Mouse (Mus musculus): ENCODE data around the gene St6gal2. TPM values are rescaled to one million over a fixed set of nuclear protein-coding genes. Genes with fewer than 3 reads are reported as not detected.
A peak's percentile ranks its signal among the peaks of the same experiment; 100 is the strongest.

St6gal2 gene
- polyA plus RNA-seq (2014; fragmentation: Nextera tagmentation; extraction: Ambion mirVana) = 13.4 and 14.8 TPM in 2 replicates

DNA sequence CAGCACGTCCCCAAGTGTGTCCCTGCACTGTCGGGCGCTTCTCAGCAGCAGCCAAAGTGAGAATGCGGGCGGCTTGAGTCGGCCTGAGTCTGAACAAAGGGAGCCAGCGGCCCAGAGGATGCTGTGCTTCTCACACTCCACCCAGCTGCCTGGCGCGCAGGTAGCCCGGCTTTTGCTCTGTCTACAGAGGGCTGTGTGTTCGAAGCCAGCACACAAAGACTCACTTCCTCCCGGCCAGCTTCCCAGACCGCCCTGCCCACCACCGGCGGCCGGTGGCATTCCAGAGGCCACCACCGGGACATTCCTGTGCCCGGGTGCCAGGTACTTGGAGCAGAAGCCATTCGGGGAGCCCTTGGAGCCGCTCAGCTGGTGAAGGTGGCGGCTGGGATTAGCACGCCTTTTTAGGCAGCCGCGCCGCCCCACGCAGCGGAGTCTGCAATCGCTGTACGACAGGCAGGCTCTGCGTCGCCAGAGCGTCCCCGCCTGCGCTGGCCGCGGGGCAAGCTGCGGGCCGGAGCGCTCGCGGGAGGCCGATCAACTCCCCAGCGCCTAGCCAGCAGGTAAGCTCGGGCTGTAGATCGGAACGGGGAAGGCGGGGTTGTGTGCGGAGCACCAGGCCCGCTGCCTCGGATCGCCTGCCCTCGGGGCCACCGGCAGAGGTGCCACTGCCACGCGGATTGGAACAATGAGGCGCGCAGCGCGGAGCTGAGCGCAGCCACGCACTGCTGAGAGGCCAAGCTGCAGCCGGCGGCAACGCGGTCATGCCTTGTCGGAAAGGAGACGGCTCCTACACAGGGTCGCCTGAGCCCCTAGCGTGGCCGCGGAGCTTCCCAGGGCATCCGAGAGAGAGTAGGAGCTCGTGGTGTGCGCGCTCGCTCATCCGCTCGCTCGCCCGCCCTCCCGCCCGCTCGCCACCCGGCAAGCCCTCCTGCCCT is at the start of gene St6gal2:
Gene St6gal2 (plus strand): TSS at position 133 of the 935 bp plus-strand sequence.
- peak within 1 kb of the TSS; percentile 95 for H3K9ac ChIP-seq (ENCODE audit: low read length)
- peak within 1 kb of the TSS; percentile 84 for H3K4me2 ChIP-seq (ENCODE audit: low read depth, low read length, severe bottlenecking)
- WGBS = under 1% methylated on average over 81 of the region's 84 CpGs
- no peaks in the 10 kb centered on the region for H3K9me3 ChIP-seq (ENCODE audit: control insufficient read depth, low read length)
- no peaks in the 10 kb centered on the region for H3K36me3 ChIP-seq (ENCODE audit: control insufficient read depth, insufficient read depth, low read length)
- DNase-seq (ENCODE audit: low spot score) (peak; percentile 88), ATAC-seq (replicated peaks; ENCODE audit: low FRiP score) (peak; percentile 91)
- peak within 1 kb of the TSS; percentile 58 for H3K27ac ChIP-seq (ENCODE audit: low read depth, low read length)
- peak within 1 kb of the TSS; percentile 60 for H3K4me3 ChIP-seq (ENCODE audit: low read depth, low read length)
- H3K27me3 ChIP-seq (ENCODE audit: control insufficient read depth, insufficient read depth, low read length) = no peaks in the 10 kb centered on the region
- 0 out of 2 replicates have a peak, but pooled peaks cover 3% of the 10 kb centered on the region for H3K4me1 ChIP-seq (replicated peaks; ENCODE audit: control insufficient read depth, insufficient read depth, low read length)

DNA sequence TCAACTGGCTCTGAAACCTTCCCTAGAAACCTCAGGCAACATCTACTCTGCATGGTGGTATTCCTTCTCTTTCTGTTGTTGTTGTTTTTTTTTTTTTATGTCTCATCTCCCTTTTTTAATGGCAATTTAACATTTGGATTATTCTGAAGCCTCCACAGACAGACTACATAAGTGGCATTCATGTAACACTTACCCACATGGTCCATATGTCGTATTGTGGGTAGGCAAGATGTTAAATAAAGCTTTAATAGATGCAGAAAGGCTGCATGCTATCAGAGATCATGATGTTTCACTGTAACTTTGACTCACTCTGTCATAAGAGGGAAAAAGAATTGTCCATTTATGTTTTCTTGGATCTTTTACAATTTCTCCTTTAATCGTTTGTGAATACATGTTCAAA is 39.1 kb upstream of the St6gal2 start:
- Histone ChIP-seq H3K9ac (ENCODE audit: low read length) (no peak overlapping the region), H3K9me3 (ENCODE audit: control insufficient read depth, low read length) (no peaks in the 10 kb centered on the region), H3K27ac (ENCODE audit: low read depth, low read length) (no peak overlapping the region), H3K4me2 (ENCODE audit: low read depth, low read length, severe bottlenecking) (no peak overlapping the region), H3K36me3 (ENCODE audit: control insufficient read depth, insufficient read depth, low read length) (no peaks in the 10 kb centered on the region), H3K27me3 (ENCODE audit: control insufficient read depth, insufficient read depth, low read length) (no peaks in the 10 kb centered on the region), H3K4me1 (replicated peaks; ENCODE audit: control insufficient read depth, insufficient read depth, low read length) (no peaks in the 10 kb centered on the region), H3K4me3 (ENCODE audit: low read depth, low read length) (no peak overlapping the region)
- no peak for ATAC-seq (replicated peaks; ENCODE audit: low FRiP score)
- DNase-seq (ENCODE audit: low spot score) = no peak
- WGBS = 82% methylated on average over 2 of the region's 2 CpGs

DNA sequence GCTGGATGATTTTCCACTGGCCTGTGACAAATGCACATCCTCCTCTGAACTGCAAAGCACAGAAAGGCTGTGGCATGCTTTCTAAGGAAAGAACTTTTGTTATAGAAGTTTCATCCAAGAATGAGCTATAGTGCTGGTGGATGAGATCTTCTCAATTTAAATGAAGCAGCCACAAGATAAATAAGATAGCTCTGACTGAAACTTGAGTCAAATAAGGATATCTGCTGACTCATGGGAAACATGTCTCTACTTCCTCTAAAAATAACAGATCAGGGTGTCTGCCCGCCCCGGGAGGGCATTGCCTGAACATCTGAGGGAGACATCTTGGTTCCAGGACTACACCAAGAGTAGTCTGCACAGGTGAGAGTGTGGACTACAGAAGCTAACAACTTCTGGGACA is 28.7 kb upstream of the St6gal2 start:
- ATAC-seq (replicated peaks; ENCODE audit: low FRiP score) (no peak), DNase-seq (ENCODE audit: low spot score) (no peak)
- Histone ChIP-seq H3K4me3 (ENCODE audit: low read depth, low read length) (no peak overlapping the region), H3K27ac (ENCODE audit: low read depth, low read length) (no peak overlapping the region), H3K36me3 (ENCODE audit: control insufficient read depth, insufficient read depth, low read length) (no peaks in the 10 kb centered on the region), H3K4me1 (replicated peaks; ENCODE audit: control insufficient read depth, insufficient read depth, low read length) (no peaks in the 10 kb centered on the region), H3K9me3 (ENCODE audit: control insufficient read depth, low read length) (no peaks in the 10 kb centered on the region), H3K27me3 (ENCODE audit: control insufficient read depth, insufficient read depth, low read length) (no peaks in the 10 kb centered on the region), H3K9ac (ENCODE audit: low read length) (no peak overlapping the region), H3K4me2 (ENCODE audit: low read depth, low read length, severe bottlenecking) (no peak overlapping the region)
- 88% methylated on average over 2 of the region's 2 CpGs for WGBS

DNA sequence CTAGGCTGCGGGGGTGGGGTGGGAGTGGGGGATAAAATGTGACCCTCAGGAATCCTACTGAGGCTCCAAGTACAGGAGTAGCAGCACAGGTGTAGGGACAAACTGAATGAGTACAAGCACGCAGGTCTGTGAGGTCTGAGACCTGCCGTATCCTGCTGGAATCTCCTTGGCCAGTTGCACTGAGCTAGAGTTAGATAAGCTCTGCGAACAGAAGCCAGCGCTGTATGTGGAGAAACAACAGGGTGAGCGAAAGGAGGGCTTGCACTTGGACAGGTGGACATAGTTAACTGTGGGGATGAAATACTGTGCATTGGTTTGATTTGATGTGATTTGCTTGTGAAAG is 974 bp downstream of the St6gal2 start:
- Histone ChIP-seq H3K36me3 (ENCODE audit: control insufficient read depth, insufficient read depth, low read length) (no peaks in the 10 kb centered on the region), H3K4me3 (ENCODE audit: low read depth, low read length) (peak overlapping the region; percentile 60), H3K4me1 (replicated peaks; ENCODE audit: control insufficient read depth, insufficient read depth, low read length) (0 out of 2 replicates have a peak, but pooled peaks cover 3% of the 10 kb centered on the region), H3K27me3 (ENCODE audit: control insufficient read depth, insufficient read depth, low read length) (no peaks in the 10 kb centered on the region), H3K4me2 (ENCODE audit: low read depth, low read length, severe bottlenecking) (peak overlapping the region; percentile 84), H3K27ac (ENCODE audit: low read depth, low read length) (peak overlapping the region; percentile 58), H3K9ac (ENCODE audit: low read length) (peak overlapping the region; percentile 95), H3K9me3 (ENCODE audit: control insufficient read depth, low read length) (no peaks in the 10 kb centered on the region)
- peak; percentile 74 for ATAC-seq (replicated peaks; ENCODE audit: low FRiP score)
- WGBS = under 1% methylated on average over 6 of the region's 6 CpGs
- no peak for DNase-seq (ENCODE audit: low spot score)

DNA sequence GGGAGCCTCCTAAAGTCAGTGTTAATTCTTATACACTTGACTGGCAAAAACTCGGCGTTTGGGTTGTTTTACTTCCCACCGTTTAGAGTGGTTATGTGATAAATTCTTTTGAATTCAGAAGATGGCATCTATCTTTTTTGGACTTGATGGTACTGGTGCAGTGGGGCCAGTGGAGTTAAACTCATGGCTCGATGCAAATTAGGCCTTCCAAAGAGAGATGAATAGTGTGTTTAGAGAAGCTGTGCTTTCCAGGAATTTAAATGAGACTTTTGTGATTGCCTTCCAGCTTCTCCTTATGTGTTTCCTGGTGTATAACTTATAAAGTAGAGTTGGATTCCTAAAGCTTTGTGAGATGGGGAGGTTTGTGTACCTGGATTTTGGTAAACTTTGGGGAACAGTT is 1.5 kb downstream of the St6gal2 start:
- H3K27me3 ChIP-seq (ENCODE audit: control insufficient read depth, insufficient read depth, low read length) = no peaks in the 10 kb centered on the region
- DNase-seq (ENCODE audit: low spot score) = no peak
- H3K9ac ChIP-seq (ENCODE audit: low read length) = peak overlapping the region; percentile 21; the same call in 1 of the 2 replicates
- no peaks in the 10 kb centered on the region for H3K36me3 ChIP-seq (ENCODE audit: control insufficient read depth, insufficient read depth, low read length)
- H3K4me3 ChIP-seq (ENCODE audit: low read depth, low read length) = peak overlapping the region; percentile 60
- H3K27ac ChIP-seq (ENCODE audit: low read depth, low read length) = no peak overlapping the region
- H3K9me3 ChIP-seq (ENCODE audit: control insufficient read depth, low read length) = no peaks in the 10 kb centered on the region
- H3K4me1 ChIP-seq (replicated peaks; ENCODE audit: control insufficient read depth, insufficient read depth, low read length) = 0 out of 2 replicates have a peak, but pooled peaks cover 3% of the 10 kb centered on the region
- H3K4me2 ChIP-seq (ENCODE audit: low read depth, low read length, severe bottlenecking) = peak overlapping the region; percentile 84
- no peak for ATAC-seq (replicated peaks; ENCODE audit: low FRiP score)
- 19% methylated on average over 4 of the region's 4 CpGs for WGBS

DNA sequence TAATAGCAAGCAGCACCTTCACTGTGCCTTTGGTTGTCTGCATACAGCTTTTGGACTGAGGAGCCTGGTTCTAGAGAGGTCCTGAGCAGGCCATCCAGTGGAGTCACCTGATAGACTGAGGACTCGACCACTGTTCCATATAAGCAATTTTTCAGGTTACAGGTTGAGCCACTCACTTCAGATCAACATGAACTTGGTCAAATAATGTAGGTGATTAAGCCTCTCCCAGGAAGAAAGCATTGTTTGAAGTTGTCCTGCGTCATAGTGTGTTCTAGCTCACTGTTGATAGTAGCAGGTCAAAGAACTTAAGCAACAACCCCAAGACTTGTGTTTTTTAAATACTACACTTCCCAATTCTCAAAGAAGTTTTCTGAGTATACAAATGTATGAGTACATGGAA is 5.8 kb downstream of the St6gal2 start:
- no peaks in the 10 kb centered on the region for H3K9me3 ChIP-seq (ENCODE audit: control insufficient read depth, low read length)
- no peak overlapping the region for H3K4me3 ChIP-seq (ENCODE audit: low read depth, low read length)
- no peaks in the 10 kb centered on the region for H3K27me3 ChIP-seq (ENCODE audit: control insufficient read depth, insufficient read depth, low read length)
- ATAC-seq (replicated peaks; ENCODE audit: low FRiP score) (no peak), DNase-seq (ENCODE audit: low spot score) (no peak)
- no peak overlapping the region for H3K4me2 ChIP-seq (ENCODE audit: low read depth, low read length, severe bottlenecking)
- no peak overlapping the region for H3K9ac ChIP-seq (ENCODE audit: low read length)
- H3K27ac ChIP-seq (ENCODE audit: low read depth, low read length) = no peak overlapping the region
- H3K4me1 ChIP-seq (replicated peaks; ENCODE audit: control insufficient read depth, insufficient read depth, low read length) = no peaks in the 10 kb centered on the region
- H3K36me3 ChIP-seq (ENCODE audit: control insufficient read depth, insufficient read depth, low read length) = no peaks in the 10 kb centered on the region
- 82% methylated on average over 2 of the region's 2 CpGs for WGBS

DNA sequence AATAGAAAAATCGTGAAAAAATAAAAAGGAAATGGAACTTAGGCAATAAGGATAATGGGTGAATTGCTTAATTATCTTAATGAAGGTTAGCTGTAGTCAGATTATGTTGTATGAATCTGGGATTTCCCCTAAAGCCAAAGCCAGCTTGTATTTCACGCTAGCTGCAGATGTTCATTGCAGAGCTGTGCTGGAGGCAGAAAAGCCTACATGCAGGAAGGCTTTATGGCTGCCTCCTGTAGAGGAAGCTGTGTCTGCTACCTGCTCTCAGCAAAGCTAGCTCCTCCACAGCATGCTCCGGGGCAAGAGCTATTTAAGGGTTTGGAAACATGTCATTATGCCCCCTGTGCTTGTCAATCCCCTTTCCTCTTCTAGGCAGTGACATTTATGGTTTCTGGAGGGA is 9.3 kb downstream of the St6gal2 start:
- no peak for ATAC-seq (replicated peaks; ENCODE audit: low FRiP score)
- DNase-seq (ENCODE audit: low spot score) = no peak
- whole genome bisulfite sequencing = 70% methylated on average over 3 of the region's 3 CpGs
- Histone ChIP-seq H3K36me3 (ENCODE audit: control insufficient read depth, insufficient read depth, low read length) (no peaks in the 10 kb centered on the region), H3K27ac (ENCODE audit: low read depth, low read length) (no peak overlapping the region), H3K4me2 (ENCODE audit: low read depth, low read length, severe bottlenecking) (no peak overlapping the region), H3K9me3 (ENCODE audit: control insufficient read depth, low read length) (no peaks in the 10 kb centered on the region), H3K27me3 (ENCODE audit: control insufficient read depth, insufficient read depth, low read length) (no peaks in the 10 kb centered on the region), H3K4me3 (ENCODE audit: low read depth, low read length) (no peak overlapping the region), H3K4me1 (replicated peaks; ENCODE audit: control insufficient read depth, insufficient read depth, low read length) (no peaks in the 10 kb centered on the region), H3K9ac (ENCODE audit: low read length) (no peak overlapping the region)

DNA sequence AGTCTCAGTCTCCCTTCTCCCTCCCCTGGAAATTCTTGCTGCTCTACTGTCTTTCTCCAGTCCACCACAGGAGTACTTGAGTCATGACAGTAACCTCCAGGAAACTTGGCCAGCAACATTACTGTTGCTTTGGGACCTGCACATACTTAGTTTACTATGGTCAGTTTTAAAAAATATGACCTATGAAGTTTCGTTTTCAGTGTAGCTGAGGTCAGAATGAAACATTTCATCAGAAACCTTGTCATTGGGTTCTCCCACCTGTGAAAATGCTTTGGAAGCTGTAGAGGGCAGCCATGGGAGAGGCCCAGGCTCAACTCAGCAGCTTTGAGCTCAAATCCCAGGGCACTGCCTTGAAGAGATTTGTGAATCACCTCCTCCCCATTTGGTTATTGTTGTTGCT is 15.0 kb downstream of the St6gal2 start:
- no peak for ATAC-seq (replicated peaks; ENCODE audit: low FRiP score)
- H3K27me3 ChIP-seq (ENCODE audit: control insufficient read depth, insufficient read depth, low read length) = no peaks in the 10 kb centered on the region
- 92% methylated on average over 1 of the region's 1 CpGs for WGBS

DNA sequence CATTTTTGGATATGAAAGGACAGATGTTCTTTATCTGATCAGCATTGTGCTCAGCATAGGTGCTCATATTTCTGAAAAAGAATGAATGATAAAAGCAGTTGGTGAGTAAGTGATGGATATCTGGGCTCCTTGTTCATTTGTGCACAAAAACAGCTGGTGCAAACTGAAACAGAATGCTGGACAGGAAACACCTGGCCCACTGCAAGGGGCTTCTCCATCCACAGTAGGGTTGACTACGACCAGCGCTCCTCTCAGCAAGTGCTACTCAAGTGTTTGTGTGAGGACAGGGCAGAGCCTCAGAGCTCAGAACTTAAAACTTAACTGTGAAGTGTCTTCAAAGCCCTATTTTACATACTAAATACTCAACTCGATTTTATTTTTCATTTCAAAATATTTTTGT is 22.4 kb downstream of the St6gal2 start:
- Histone ChIP-seq H3K4me3 (ENCODE audit: low read depth, low read length) (no peak overlapping the region), H3K4me1 (replicated peaks; ENCODE audit: control insufficient read depth, insufficient read depth, low read length) (no peaks in the 10 kb centered on the region), H3K9me3 (ENCODE audit: control insufficient read depth, low read length) (no peaks in the 10 kb centered on the region), H3K36me3 (ENCODE audit: control insufficient read depth, insufficient read depth, low read length) (no peaks in the 10 kb centered on the region), H3K9ac (ENCODE audit: low read length) (no peak overlapping the region), H3K27me3 (ENCODE audit: control insufficient read depth, insufficient read depth, low read length) (no peaks in the 10 kb centered on the region), H3K4me2 (ENCODE audit: low read depth, low read length, severe bottlenecking) (no peak overlapping the region), H3K27ac (ENCODE audit: low read depth, low read length) (no peak overlapping the region)
- no peak for ATAC-seq (replicated peaks; ENCODE audit: low FRiP score)
- WGBS = 87% methylated on average over 3 of the region's 3 CpGs
- DNase-seq (ENCODE audit: low spot score) = no peak

More for the DNA sequence above, 15.0 kb downstream of the St6gal2 start:
- H3K9ac ChIP-seq (ENCODE audit: low read length) = no peak overlapping the region
- no peaks in the 10 kb centered on the region for H3K9me3 ChIP-seq (ENCODE audit: control insufficient read depth, low read length)
- no peak overlapping the region for H3K27ac ChIP-seq (ENCODE audit: low read depth, low read length)
- H3K4me3 ChIP-seq (ENCODE audit: low read depth, low read length) = no peak overlapping the region
- no peaks in the 10 kb centered on the region for H3K4me1 ChIP-seq (replicated peaks; ENCODE audit: control insufficient read depth, insufficient read depth, low read length)
- no peaks in the 10 kb centered on the region for H3K36me3 ChIP-seq (ENCODE audit: control insufficient read depth, insufficient read depth, low read length)
- no peak for DNase-seq (ENCODE audit: low spot score)
- no peak overlapping the region for H3K4me2 ChIP-seq (ENCODE audit: low read depth, low read length, severe bottlenecking)

All from forebrain, embryonic 11.5 days (tissue).